Mouse (Mus musculus): ENCODE results near the gene Zfp113. TPM values are rescaled to one million over a fixed set of nuclear protein-coding genes. Genes with fewer than 3 reads are reported as not detected.

Zfp113 gene
- total and polyA plus RNA-seq, 3 experiments, result 4.4 to 7.0 (median 5.8) TPM

- DNase-seq (ENCODE audit: extremely low read depth), result peak; percentile 87
- no peaks in the 10 kb centered on the region for H3K9me3 ChIP-seq (replicated peaks; ENCODE audit: low read length)
- H3K9ac ChIP-seq (ENCODE audit: insufficient read depth, low read depth), result peak within 1 kb of the TSS; percentile 98
- dilution Hi-C loops (cut with MboI; ENCODE audit: extremely low pct_ligation_motif_present, extremely low pct_unique_long_range_greater_than_20kb, low sequenced_read_pairs), result no loop called here
- H3K27ac ChIP-seq (ENCODE audit: insufficient read depth, low read depth), result peak within 1 kb of the TSS; percentile 38
- peaks cover 38 to 57% of the 10 kb centered on the region in 2 experiments for H3K36me3 ChIP-seq (replicated peaks in 1 of 2; ENCODE audit: control insufficient read depth in 1 of 2, insufficient read depth in 1 of 2, low read length in 1 of 2)
- in situ Hi-C loops (cut with MboI; ENCODE audit: low pct_ligation_motif_present, low pct_unique_long_range_greater_than_20kb, low sequenced_read_pairs), result no loop called here
- TF ChIP-seq USF2 (conservative IDR thresholded peaks at IDR 0.05; ENCODE audit: low read depth, low read length), result no peak
- TF ChIP-seq POLR2A (IDR thresholded peaks at IDR 0.05; ENCODE audit: low read depth, low read length), result peak; percentile 98
- no peak for TF ChIP-seq USF1 (IDR thresholded peaks at IDR 0.05; ENCODE audit: low read depth, low read length)
- TF ChIP-seq GABPA (IDR thresholded peaks at IDR 0.05; ENCODE audit: insufficient replicate concordance, low read depth, low read length), result no peak
- TF ChIP-seq TCF12 (IDR thresholded peaks at IDR 0.05; ENCODE audit: low read depth, low read length), result peak; percentile 95
- 0 out of 2 replicates have a peak, but pooled peaks have one; percentile 0 for TF ChIP-seq MYC (IDR thresholded peaks at IDR 0.05; ENCODE audit: low read depth, low read length)
- TF ChIP-seq SMC3 (IDR thresholded peaks at IDR 0.05; ENCODE audit: low read depth, low read length), result no peak
- TF ChIP-seq EP300 (IDR thresholded peaks at IDR 0.05; ENCODE audit: low read length), result no peak
- no peak for TF ChIP-seq ZMIZ1 (IDR thresholded peaks at IDR 0.05; ENCODE audit: low read depth, low read length)
- no peak; the same call in 1 of the 2 replicates for TF ChIP-seq MXI1 (IDR thresholded peaks at IDR 0.05; ENCODE audit: low read depth, low read length)
- TF ChIP-seq ZC3H11A (IDR thresholded peaks at IDR 0.05; ENCODE audit: low read depth, low read length), result no peak
- TF ChIP-seq HCFC1 (IDR thresholded peaks at IDR 0.05; ENCODE audit: low read depth, low read length), result peak; percentile 75
- no peak for TF ChIP-seq CHD1 (IDR thresholded peaks at IDR 0.05; ENCODE audit: low read depth, low read length)
- peak; percentile 91; the same call in 1 of the 2 replicates for TF ChIP-seq E2F4 (IDR thresholded peaks at IDR 0.05; ENCODE audit: insufficient replicate concordance, low read depth, low read length)
- TF ChIP-seq NELFE (IDR thresholded peaks at IDR 0.05; ENCODE audit: low read depth, low read length), result peak; percentile 93
- TF ChIP-seq NRF1 (IDR thresholded peaks at IDR 0.05; ENCODE audit: low read depth, low read length), result peak; percentile 87
- TF ChIP-seq IRF4 (IDR thresholded peaks at IDR 0.05; ENCODE audit: low read depth, low read length), result no peak
- peak; percentile 91 for TF ChIP-seq SIN3A (IDR thresholded peaks at IDR 0.05; ENCODE audit: low read length)
- no peak for TF ChIP-seq RAD21 (IDR thresholded peaks at IDR 0.05; ENCODE audit: low read depth, low read length)
- no peak for TF ChIP-seq PAX5 (IDR thresholded peaks at IDR 0.05; ENCODE audit: low read length)
- TF ChIP-seq TBP (conservative IDR thresholded peaks at IDR 0.05; ENCODE audit: low read depth, low read length), result peak; percentile 96
- TF ChIP-seq KAT2A (IDR thresholded peaks at IDR 0.05; ENCODE audit: insufficient replicate concordance, low read length), result no peak
- TF ChIP-seq ZNF384 (IDR thresholded peaks at IDR 0.05; ENCODE audit: low read depth, low read length), result peak; percentile 99
- TF ChIP-seq ZKSCAN1 (IDR thresholded peaks at IDR 0.05; ENCODE audit: borderline replicate concordance, low read depth, low read length), result no peak
- no peak for TF ChIP-seq MAZ (IDR thresholded peaks at IDR 0.05; ENCODE audit: low read depth, low read length)
- H3K4me2 ChIP-seq (ENCODE audit: insufficient read depth, low read depth, poor library complexity, severe bottlenecking), result peak within 1 kb of the TSS; percentile 83
- peak within 1 kb of the TSS; percentile 86 to 96 (median 92) for H3K4me3 ChIP-seq (replicated peaks in 1 of 3; ENCODE audit: low read depth in 2 of 3, low read length in 2 of 3, poor library complexity in 1 of 3)
- 0 out of 2 replicates have a peak, but pooled peaks cover 3% of the 10 kb centered on the region for H3K79me2 ChIP-seq (replicated peaks; ENCODE audit: control insufficient read depth, extremely low read depth, insufficient read depth, poor library complexity, severe bottlenecking)
- peaks cover 3 to 17% of the 10 kb centered on the region in 2 experiments; a peak in 3 of 4 replicates for H3K4me1 ChIP-seq (ENCODE audit: control insufficient read depth in 1 of 2, insufficient read depth in 2 of 2)
- no peaks in the 10 kb centered on the region for H3K27me3 ChIP-seq (replicated peaks)
Measured at GRCm38 (mm10) chr5:138186950-138187638, 31.6 kb upstream of the Zfp113 start, which contains the start of the genes Taf6 and Cnpy4. Gene Taf6 (minus strand): TSS chr5:138187451. Gene Cnpy4 (plus strand): TSS chr5:138187485.
